Mouse (Mus musculus): Measurements from ENCODE around the gene Mydgf. TPM values are rescaled to one million over a fixed set of nuclear protein-coding genes. Genes with fewer than 3 reads are reported as not detected.

Gene Mydgf
- polyA plus RNA-seq, 1 experiment, result 42.7 TPM

DNA sequence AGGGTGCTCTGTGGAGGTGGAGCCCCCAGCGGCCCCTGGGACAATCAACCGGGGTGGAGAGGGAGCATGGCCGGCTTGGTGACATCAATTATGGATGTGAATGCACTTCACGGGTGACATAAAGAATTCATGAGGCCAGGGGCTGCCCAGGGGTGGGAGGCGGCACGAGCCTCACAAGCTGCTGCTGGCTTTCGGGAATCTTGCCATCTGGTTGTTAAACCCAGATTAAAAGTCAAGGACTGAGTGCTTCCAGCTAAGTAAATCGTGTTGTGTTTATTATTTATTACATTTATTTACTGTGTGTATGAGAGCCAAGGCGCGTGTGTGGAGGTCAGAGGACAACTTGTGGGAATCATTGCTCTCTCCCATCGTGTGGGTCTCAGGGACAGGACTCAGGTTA lies 18.0 kb downstream of the Mydgf start:
- TF ChIP-seq GATA1 (IDR thresholded peaks at IDR 0.05; ENCODE audit: low read length), result no peak

DNA sequence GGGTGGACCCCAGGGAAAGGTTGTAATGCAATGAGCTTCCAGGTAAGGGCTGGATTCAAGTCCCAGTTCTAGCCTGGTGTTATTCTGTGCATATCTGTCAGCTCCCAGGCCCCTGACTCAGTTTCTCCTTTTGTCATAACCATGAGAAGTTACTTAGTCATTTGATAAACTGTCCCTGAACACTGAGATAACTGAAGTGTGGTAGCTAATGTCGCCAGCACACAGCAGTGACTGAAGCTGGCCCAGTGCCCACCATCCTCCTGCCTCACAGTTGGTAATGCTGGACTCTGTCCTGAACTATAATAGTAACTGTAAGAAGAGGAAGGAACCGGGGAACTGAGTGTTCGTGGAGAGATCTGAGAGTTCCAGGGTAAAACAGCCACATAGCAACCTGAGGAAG lies 19.2 kb downstream of the Mydgf start:
- TF ChIP-seq GATA1 (IDR thresholded peaks at IDR 0.05; ENCODE audit: low read length), result no peak

DNA sequence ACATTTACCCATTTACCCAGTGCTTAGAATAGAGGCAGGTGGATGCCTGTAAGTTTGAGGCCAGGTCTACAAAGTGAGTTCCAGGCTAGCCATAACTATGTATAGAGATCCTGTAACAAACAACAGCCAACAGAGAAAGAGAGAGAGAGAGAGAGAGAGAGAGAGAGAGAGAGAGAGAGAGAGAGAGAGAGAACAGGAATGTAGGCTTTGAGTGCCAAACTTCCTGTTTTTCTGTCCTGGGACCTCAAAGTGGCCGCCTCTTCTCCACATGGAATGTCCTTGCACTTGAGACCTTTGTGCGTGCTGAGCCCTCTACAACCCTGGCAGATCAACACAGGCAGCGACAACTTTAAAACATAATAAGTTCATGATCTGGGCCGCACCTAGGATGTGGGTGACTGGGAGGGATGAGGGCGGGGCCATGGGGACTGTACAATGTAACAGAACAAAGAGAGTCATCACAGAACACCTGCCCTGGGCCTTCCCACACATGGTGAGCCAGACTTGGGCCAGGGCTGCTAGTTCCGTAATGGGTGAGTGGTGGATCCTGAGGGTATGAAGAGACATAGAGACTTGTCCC lies 20.1 kb downstream of the Mydgf start:
- TF ChIP-seq GATA1 (IDR thresholded peaks at IDR 0.05; ENCODE audit: low read length), result no peak

DNA sequence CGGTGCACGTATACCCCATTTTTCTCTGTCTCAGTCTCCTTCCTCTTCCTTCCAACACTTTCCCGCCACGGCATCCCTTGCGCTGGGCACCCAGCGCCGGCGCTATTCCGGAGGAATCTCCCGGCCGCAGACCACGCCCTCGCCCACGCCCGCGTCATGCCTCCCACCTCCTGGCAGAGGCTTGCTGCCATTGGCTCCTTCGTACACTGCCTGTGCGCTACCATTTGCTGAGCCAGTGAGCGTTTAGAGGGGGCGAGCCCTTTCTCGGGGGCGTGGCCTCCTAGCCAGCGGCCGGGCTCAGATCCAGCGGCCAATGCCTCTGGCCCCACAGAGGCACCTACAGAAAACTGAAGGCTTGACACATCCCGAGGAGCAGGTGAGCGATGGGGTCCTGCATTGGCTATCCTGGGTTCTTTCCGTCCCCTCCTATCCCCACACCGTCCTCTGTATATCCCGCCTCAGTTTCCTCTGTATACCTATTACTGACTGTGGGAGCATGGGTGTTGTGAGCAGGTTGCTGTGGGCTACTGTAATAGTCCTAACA lies 21.4 kb downstream of the Mydgf start, which contains the start of gene Tnfaip8l1:
Tnfaip8l1 (plus strand) TSS at position 247 of the 544 bp plus-strand sequence.
- TF ChIP-seq GATA1 (IDR thresholded peaks at IDR 0.05; ENCODE audit: low read length), result no peak

DNA sequence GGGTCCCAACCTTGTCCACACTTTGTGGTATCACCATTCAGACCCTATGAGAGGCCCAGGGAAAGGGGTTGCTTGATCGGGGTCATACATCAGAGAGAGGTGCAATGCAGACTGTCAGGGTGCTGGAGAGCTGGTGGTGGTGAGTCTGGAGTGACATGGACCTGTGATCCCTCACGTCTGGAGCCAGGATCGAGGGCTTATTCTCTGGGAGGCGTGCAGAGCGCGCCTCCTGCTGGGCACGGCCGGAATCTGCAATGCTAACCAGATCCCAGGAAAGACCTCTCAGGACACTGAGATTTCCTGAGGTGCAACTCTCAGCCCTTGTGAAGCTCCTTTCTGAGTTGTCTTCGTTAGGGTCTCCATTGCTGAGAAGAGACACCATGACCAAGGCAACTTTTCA lies 24.0 kb downstream of the Mydgf start:
- TF ChIP-seq GATA1 (IDR thresholded peaks at IDR 0.05; ENCODE audit: low read length), result no peak

DNA sequence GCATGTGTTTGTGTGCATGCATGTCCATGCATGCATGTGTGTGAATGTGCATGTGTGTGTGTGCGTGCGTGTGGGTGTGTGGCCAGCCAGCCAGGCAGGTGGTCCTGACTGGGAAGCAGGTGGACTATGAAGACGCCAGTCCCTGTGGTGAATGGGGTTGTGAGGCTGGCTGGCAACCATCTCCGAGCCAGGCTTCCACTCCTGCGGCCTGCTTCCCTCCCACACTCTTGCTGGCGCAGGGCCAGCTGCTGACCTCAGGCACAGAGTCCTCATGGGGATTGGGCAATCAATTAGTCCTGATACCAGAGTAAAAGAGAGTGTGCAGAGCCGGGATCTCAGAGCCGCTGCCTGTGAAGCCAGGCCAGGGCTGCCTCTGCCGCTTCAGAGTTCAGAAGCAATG lies 30.1 kb downstream of the Mydgf start:
- TF ChIP-seq GATA1 (IDR thresholded peaks at IDR 0.05; ENCODE audit: low read length), result no peak

DNA sequence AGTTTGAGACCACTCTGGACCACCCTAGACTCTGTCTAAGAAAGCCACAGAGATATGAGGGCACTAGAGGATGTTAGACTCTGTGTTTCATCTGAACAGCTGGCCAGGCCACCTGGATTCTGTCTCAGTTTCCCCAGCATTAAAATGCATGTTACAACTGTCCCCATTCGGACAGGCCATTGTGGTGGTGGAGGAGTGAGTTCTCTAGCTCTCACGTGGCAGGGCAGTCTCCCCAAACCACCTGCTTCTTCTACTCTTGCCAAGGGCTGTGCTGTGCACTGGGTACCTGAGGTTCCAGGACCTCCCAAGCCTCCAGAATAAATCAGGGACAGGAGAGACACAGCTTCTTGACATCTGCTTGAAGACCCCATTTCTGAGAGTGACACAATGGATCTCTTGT lies 33.8 kb downstream of the Mydgf start:
- TF ChIP-seq GATA1 (IDR thresholded peaks at IDR 0.05; ENCODE audit: low read length), result no peak

DNA sequence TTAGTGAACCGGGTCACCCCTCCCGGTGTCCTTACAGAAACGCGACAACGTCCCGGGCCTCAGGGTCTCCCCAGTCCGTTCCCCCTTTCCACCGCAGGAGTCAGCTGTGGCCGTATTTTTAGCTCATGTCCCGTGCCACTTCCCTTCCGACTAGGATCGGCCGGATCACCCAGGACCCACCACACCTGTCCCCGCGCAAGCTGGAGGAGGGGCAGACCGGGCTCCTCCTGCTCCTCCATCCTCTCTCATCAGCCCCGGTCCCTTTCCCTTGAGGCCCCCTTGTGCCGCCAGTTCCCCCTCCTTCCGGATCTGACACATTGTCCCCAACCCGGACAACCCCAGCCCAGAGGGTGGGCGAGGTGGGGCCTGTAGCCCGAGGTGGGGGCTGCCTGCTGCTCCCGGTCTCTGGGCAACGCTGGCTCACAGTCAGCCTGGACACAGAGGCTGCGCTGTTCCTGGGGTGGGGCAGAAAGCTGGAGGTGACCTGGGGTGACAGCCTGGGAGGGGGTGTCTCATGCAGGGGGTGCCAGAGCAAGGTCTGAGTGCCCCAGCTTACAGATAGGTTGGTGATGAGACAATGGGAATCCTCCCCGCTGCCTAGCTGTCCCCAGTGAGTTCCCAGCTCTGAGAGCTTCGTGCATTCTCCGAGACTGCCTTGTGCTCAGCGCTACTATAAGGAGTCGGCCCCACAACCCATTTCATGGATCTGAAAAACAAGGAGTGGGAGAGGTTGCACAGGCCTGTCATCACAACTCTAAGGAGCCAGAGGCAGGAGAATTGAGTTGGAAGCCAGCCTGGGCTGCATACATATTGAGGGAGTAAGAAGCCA lies 34.7 kb downstream of the Mydgf start:
- no peak for TF ChIP-seq GATA1 (IDR thresholded peaks at IDR 0.05; ENCODE audit: low read length)

DNA sequence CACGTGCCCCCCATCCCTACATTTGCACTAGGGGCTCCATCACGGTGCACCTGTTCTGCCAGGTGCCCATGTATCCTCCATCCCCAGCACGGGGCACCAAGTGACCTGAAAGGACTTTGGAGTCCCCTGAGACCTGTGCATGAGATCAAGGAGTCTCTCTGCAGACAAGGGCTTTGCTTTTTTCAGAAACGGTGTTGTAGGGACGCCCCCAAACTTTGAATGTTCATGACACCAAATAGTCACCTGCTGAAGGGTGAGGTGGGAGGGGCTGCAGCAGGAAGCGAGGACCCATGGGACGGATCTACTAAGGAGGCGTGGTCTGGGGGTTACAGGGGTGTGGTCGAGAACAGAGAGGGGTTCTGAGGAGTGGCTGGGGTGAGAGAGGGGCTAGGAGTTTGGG lies 35.4 kb downstream of the Mydgf start:
- TF ChIP-seq GATA1 (IDR thresholded peaks at IDR 0.05; ENCODE audit: low read length), result no peak

DNA sequence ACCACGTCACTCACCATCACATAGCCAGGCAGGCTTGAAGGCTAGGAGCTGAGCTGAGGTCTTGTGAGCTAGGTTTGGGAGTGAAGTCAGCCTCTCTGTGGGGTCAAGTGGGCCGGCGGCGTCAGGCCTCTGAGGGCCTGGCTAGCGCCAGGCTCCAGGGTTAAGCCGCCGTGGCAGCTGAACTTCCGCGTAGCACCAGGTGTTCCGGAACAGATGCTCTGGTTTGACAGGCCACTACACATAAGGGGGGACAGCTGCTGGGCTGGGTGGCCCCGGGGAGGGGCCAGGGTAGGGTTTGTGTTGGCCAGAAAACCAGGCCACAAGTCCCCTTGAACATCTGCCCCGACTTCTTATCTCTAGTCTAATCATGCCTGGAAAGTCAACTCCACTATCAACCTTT lies 36.3 kb downstream of the Mydgf start:
- no peak for TF ChIP-seq GATA1 (IDR thresholded peaks at IDR 0.05; ENCODE audit: low read length)

DNA sequence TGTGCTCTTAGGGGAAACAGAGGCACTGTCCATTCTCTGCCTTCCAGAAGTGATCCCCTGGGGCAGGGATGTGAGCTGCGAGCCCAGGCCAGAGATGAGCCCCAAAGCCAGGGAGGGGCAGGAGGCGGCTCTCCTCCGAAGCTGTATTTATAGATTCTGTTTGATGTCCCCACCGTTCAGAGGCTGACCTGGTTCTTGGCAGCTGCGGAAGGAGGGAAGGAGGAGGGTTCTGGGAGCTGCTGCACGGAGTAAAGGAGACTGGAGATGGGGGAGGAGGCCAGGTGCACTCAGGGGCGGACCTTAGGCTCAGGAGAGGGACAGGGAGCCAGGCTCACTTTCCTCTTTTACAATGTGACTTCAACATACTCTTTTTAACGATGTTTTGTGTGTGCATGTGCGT lies 37.6 kb downstream of the Mydgf start:
- TF ChIP-seq GATA1 (IDR thresholded peaks at IDR 0.05; ENCODE audit: low read length), result no peak

DNA sequence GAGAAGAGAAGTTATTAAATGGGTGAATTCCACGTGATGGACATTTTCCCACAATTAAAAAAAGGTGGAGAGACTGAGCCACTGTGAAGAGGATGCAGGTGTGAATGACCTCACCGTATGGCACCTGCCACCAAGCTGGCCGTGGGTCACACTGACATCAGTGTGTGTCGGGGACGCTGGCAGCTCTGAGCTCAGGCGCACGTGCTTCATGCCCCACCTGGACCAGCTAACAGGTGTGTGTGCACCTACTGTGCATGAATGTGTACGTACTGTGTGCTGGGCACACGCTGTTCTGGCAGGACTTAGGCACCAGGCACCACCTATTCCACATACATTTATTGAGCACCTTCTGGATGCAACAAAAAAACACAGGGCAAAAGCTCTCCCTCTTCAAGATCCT lies 39.2 kb downstream of the Mydgf start:
- TF ChIP-seq GATA1 (IDR thresholded peaks at IDR 0.05; ENCODE audit: low read length), result no peak

DNA sequence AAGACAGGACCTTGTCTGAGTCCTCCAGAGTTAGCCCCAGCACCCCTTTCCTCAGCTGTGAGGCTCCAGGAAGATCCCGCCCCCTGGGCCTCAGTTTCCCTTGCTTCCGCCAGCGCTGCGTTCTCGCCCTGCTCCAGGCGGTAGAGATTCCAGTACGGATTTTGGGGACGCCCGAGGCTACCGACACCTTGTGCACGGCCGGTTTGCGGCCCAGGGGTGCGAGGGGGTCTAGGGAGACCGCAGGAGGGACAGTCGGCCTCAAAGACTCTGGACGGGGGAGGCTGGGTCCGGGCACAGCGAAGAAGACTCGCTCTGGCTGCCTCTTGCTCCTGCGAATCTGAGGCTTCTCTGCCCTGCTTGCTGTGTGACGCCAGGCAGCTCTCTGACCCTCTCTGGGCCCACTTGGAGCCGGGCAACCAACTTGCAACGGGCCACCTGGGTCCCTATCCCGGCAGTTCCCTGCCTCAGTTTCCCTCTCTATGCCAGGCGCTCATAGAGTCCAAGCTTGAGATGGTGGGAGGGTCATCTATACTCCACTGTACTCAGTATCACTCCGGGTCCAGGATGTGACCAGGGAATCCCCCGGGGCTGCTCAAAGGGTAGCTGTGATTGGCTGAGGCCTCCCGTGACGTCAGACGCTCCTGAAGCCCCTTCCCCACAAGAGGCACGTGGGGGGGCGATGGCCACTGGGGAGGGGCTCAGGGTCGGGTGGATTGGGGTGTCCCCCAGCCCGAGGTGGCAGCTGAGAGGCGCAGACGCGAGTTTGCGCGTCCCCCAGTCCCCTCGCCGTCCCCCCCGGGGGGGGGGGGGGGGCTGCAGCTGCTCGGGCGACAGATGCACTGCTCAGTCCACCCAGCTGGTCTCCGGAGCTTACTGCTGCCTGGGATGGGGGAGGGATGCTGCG lies 41.8 kb downstream of the Mydgf start:
- no peak for TF ChIP-seq GATA1 (IDR thresholded peaks at IDR 0.05; ENCODE audit: low read length)

DNA sequence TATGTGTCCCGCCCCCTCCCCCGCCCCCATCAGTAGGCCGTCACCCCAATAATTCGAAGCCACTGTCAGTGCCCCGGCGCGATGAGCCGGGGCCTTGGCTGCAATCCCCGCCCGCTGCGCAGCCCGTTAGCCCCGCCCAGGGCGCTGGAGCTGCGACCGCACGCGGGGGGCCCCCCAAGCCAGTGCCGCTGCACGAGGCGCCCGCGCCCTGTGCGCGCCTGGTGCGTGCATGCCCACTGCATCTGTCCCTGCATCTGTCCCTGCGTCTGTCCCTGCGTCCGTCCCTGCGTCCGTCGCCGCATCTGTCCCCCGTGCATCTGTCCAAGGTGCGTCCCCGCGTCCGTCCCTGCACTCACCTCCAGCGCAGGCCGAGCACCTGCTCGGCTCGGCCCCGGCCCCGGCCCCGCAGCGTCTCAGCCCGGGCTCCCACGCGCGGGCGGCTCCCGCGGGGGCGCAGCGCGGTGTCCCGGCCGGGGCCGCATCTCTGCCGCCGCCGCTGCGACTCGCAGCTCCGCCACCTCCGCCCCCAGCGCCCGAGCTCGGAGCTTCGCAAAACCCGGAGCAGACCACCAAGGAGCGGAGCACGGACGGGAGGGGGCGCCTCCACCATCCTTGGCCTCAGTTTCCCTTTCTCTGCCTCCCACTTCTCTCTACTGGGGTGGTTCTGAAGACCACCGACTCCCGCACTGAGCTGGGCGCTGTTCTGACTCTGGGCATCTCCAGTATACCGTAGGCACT lies 43.7 kb downstream of the Mydgf start, which contains the start of gene Sema6b:
Sema6b (minus strand) TSS at position 486 of the 738 bp plus-strand sequence.
- TF ChIP-seq GATA1 (IDR thresholded peaks at IDR 0.05; ENCODE audit: low read length), result no peak

DNA sequence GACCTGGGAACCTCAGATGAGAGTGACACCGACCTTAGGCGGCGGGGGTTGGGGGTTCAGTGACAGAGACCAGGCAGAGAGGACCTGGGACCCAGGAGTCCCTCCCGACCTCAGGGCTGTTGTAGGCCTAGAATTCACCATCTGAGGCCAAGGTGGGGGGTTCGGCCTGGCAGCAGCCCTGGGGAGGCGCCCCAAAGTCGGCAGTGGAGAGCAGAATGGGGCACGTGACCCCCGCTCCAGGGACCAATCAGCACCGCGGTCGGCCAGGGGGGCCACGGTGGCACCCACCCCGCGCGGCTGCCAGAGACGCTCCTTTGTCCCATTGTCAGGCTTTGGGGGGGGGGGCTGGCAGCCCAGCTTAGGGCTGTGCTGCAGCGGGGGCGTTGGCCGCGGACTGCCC lies 44.4 kb downstream of the Mydgf start:
- TF ChIP-seq GATA1 (IDR thresholded peaks at IDR 0.05; ENCODE audit: low read length), result no peak

Data from G1E-ER4 (cell line).